Mouse (Mus musculus) bone marrow macrophage, adult 2 months (primary cell): ENCODE data around the gene Mrgprf.

Source experiments
- CTCF ChIP-seq: IDR thresholded peaks from 2 replicates; pipeline ENCODE4 v1.5.1; 2012; ENCODE audit warnings: low read depth, mild to moderate bottlenecking, low read length, moderate library complexity
- POLR2A ChIP-seq: IDR thresholded peaks from 2 replicates; pipeline ENCODE4 v1.6.1; 2012; ENCODE audit warnings: mild to moderate bottlenecking, low read depth, low read length, borderline replicate concordance

GRCm38 (mm10) chr7:145266011-145266410 is 34.6 kb upstream of the Mrgprf start:
- TF ChIP-seq CTCF (no peak), POLR2A (no peak)
